Mouse (Mus musculus) lung, postnatal 0 days (tissue): ENCODE data around the gene Mettl17. TPM values are rescaled to one million over a fixed set of nuclear protein-coding genes. Genes with fewer than 3 reads are reported as not detected.

ENCODE experiments used
- ATAC-seq: fragments of 200-750 bp; cut with Nextera tagmentation; 2 replicates; pipeline ENCODE4 v1.8.0; 2017; ENCODE audit warnings: moderate library complexity
- DNase-seq: peaks from one replicate; pipeline ENCODE4 v3.0.0-alpha.2; 2016; ENCODE audit warnings: low spot score
- H3K27ac ChIP-seq: fragments of 300-500 bp; sonication (generic); 2 replicates; pipeline ENCODE4 v1.5.1; 2014; ENCODE audit warnings: antibody characterized with exemption, mild to moderate bottlenecking, low read length, mixed read lengths
- H3K27me3 ChIP-seq: fragments of 300-500 bp; sonication (generic); replicated peaks from 2 replicates; pipeline ENCODE4 v1.6.1; 2014; ENCODE audit warnings: low read length, mixed read lengths; ENCODE audit not compliant: insufficient read depth
- H3K36me3 ChIP-seq: fragments of 300-500 bp; sonication (generic); 2 replicates; pipeline ENCODE4 v1.6.1; 2014; ENCODE audit warnings: low read length, mixed read lengths; ENCODE audit not compliant: insufficient read depth
- H3K4me1 ChIP-seq: fragments of 300-500 bp; sonication (generic); 2 replicates; pipeline ENCODE4 v1.6.1; 2014; ENCODE audit warnings: antibody characterized with exemption, low read depth, low read length, mixed read lengths; ENCODE audit not compliant: insufficient read depth
- H3K4me2 ChIP-seq: fragments of 300-500 bp; sonication (generic); replicated peaks from 2 replicates; pipeline ENCODE4 v1.6.1; 2014; ENCODE audit warnings: low read depth, mild to moderate bottlenecking, low read length, moderate library complexity, mixed read lengths
- H3K4me3 ChIP-seq: fragments of 300-500 bp; sonication (generic); 2 replicates; pipeline ENCODE4 v1.5.1; 2014; ENCODE audit warnings: low read depth, low read length
- H3K9ac ChIP-seq: fragments of 300-500 bp; sonication (generic); replicated peaks from 2 replicates; pipeline ENCODE4 v1.6.1; 2014; ENCODE audit warnings: low read depth, mild to moderate bottlenecking
- H3K9me3 ChIP-seq: fragments of 300-500 bp; sonication (generic); 2 replicates; pipeline ENCODE4 v1.6.1; 2016; ENCODE audit warnings: low read length, mixed read lengths
- CTCF ChIP-seq: IDR thresholded peaks from 2 replicates; pipeline ENCODE4 v1.5.1; 2016; ENCODE audit warnings: antibody characterized with exemption, mild to moderate bottlenecking
- EP300 ChIP-seq: IDR thresholded peaks from 2 replicates; pipeline ENCODE4 v1.6.1; 2016; ENCODE audit warnings: antibody characterized with exemption, mild to moderate bottlenecking, control low read depth
- WGBS: fragments of 180-500 bp; shearing (Covaris S2); extraction: QIAGEN DNeasy Blood & Tissue Kit; methylation state at CpG from one replicate; pipeline ENCODE4 v1.1.7; 2014; 5-methylcytosine and 5-hydroxymethylcytosine counted together
- polyA plus RNA-seq: library from polyadenylated mRNA; unstranded; fragments of >200 nt; fragmentation: Nextera tagmentation; extraction: Ambion mirVana; gene quantifications from 2 replicates; pipeline ENCODE4 v1.2.1, GENCODE M21; 2015

The Mettl17 gene
- polyA plus RNA-seq, 1 experiment from 2014 or later, result 33.9 TPM

- H3K4me3 ChIP-seq, result peak within 1 kb of the TSS; percentile 57
- TF ChIP-seq EP300 (peak; percentile 63), CTCF (0 out of 2 replicates have a peak, but pooled peaks have one; percentile 1)
- H3K36me3 ChIP-seq, result no peaks in the 10 kb centered on the region
- H3K9ac ChIP-seq, result peak within 1 kb of the TSS; percentile 74
- peaks cover 8% of the 10 kb centered on the region; the same call in 1 of the 2 replicates for H3K4me1 ChIP-seq
- no peaks in the 10 kb centered on the region for H3K9me3 ChIP-seq
- ATAC-seq, result peak; percentile 87
- H3K27me3 ChIP-seq, result no peaks in the 10 kb centered on the region
- DNase-seq, result peak; percentile 94
- peak within 1 kb of the TSS; percentile 94 for H3K27ac ChIP-seq
- 3% methylated on average over 19 of the region's 23 CpGs for WGBS
- H3K4me2 ChIP-seq, result peak within 1 kb of the TSS; percentile 78
Measured at GRCm38 (mm10) chr14:51913960-51914762, 29.5 kb downstream of the Mettl17 start, which contains the start of gene Ndrg2. TSS of gene Ndrg2 (minus strand) at chr14:51914158.

GRCm38 (mm10) chr14:51915030-51915429, 30.4 kb downstream of the Mettl17 start:
- Histone ChIP-seq H3K4me3 (no peak overlapping the region), H3K9ac (no peak overlapping the region), H3K27me3 (no peaks in the 10 kb centered on the region), H3K9me3 (no peaks in the 10 kb centered on the region), H3K4me2 (no peak overlapping the region), H3K36me3 (no peaks in the 10 kb centered on the region), H3K27ac (peak overlapping the region; percentile 94), H3K4me1 (peaks cover 8% of the 10 kb centered on the region; the same call in 1 of the 2 replicates)
- ATAC-seq (peak; percentile 9; the same call in 1 of the 2 replicates), DNase-seq (peak; percentile 83)
- TF ChIP-seq CTCF (no peak), EP300 (no peak)
- WGBS, result 6% methylated on average over 3 of the region's 3 CpGs

GRCm38 (mm10) chr14:51916539-51916938, 31.9 kb downstream of the Mettl17 start:
- WGBS, result 72% methylated on average over 4 of the region's 4 CpGs
- H3K4me3 ChIP-seq, result no peak overlapping the region
- H3K27me3 ChIP-seq, result no peaks in the 10 kb centered on the region
- peaks cover 8% of the 10 kb centered on the region; the same call in 1 of the 2 replicates for H3K4me1 ChIP-seq
- ATAC-seq (no peak), DNase-seq (no peak)
- no peak for TF ChIP-seq CTCF
- TF ChIP-seq EP300, result no peak
- no peaks in the 10 kb centered on the region for H3K9me3 ChIP-seq
- no peak overlapping the region for H3K9ac ChIP-seq
- H3K36me3 ChIP-seq, result no peaks in the 10 kb centered on the region
- no peak overlapping the region for H3K4me2 ChIP-seq
- no peak overlapping the region for H3K27ac ChIP-seq

GRCm38 (mm10) chr14:51918125-51918524, 33.5 kb downstream of the Mettl17 start, which contains the start of gene Tppp2:
TSS of gene Tppp2 (plus strand) at chr14:51918425.
- WGBS, result 86% methylated on average over 4 of the region's 4 CpGs
- TF ChIP-seq EP300, result no peak
- no peak for TF ChIP-seq CTCF
- no peak within 1 kb of the TSS for H3K27ac ChIP-seq
- no peak within 1 kb of the TSS for H3K4me3 ChIP-seq
- H3K36me3 ChIP-seq, result no peaks in the 10 kb centered on the region
- no peak for ATAC-seq
- no peaks in the 10 kb centered on the region for H3K27me3 ChIP-seq
- H3K4me2 ChIP-seq, result no peak within 1 kb of the TSS
- H3K4me1 ChIP-seq, result peaks cover 14% of the 10 kb centered on the region; the same call in 1 of the 2 replicates
- no peaks in the 10 kb centered on the region for H3K9me3 ChIP-seq
- no peak within 1 kb of the TSS for H3K9ac ChIP-seq
- no peak for DNase-seq

GRCm38 (mm10) chr14:51918966-51919365, 34.3 kb downstream of the Mettl17 start:
- Histone ChIP-seq H3K36me3 (no peaks in the 10 kb centered on the region), H3K9ac (no peak overlapping the region), H3K4me2 (no peak overlapping the region), H3K4me1 (peaks cover 14% of the 10 kb centered on the region; the same call in 1 of the 2 replicates), H3K27me3 (no peaks in the 10 kb centered on the region), H3K27ac (no peak overlapping the region), H3K9me3 (no peaks in the 10 kb centered on the region), H3K4me3 (no peak overlapping the region)
- DNase-seq (no peak), ATAC-seq (no peak)
- TF ChIP-seq EP300 (no peak), CTCF (no peak)
- 79% methylated on average over 4 of the region's 4 CpGs for WGBS

GRCm38 (mm10) chr14:51921759-51922570, 37.3 kb downstream of the Mettl17 start:
- no peak overlapping the region for H3K4me2 ChIP-seq
- 48% methylated on average over 16 of the region's 16 CpGs for WGBS
- no peak for TF ChIP-seq CTCF
- no peak for TF ChIP-seq EP300
- no peaks in the 10 kb centered on the region for H3K9me3 ChIP-seq
- H3K4me1 ChIP-seq, result peaks cover 6% of the 10 kb centered on the region; the same call in 1 of the 2 replicates
- H3K4me3 ChIP-seq, result no peak overlapping the region
- no peaks in the 10 kb centered on the region for H3K36me3 ChIP-seq
- H3K9ac ChIP-seq, result no peak overlapping the region
- DNase-seq, result peak; percentile 70
- ATAC-seq, result peak; percentile 88
- no peaks in the 10 kb centered on the region for H3K27me3 ChIP-seq
- peak overlapping the region; percentile 52 for H3K27ac ChIP-seq
